ENCODE assay signal across 19 mouse cellular contexts in genomic region chr6:88641346-88641920, GRCm38 (mm10). TPM values are rescaled to one million over a fixed set of nuclear protein-coding genes. Genes with fewer than 3 reads are reported as not detected.
DNase-seq lines count a peak whose midpoint lies in the region; ATAC-seq lines count a peak whose summit lies in the region.
"Had no signal": no experiment of that assay in that cellular context is flagged by ENCODE, and none has a peak within 500 bp of the region (broad histone marks: within the 10 kb centered on the region; RNA-seq: fewer than 3 reads in every experiment).

No protein-coding gene starts in this region.

- no peaks in the 10 kb centered on the region for H3K36me3 ChIP-seq in intestine, embryonic 14.5 days (ENCODE audit: control insufficient read depth, insufficient read depth, low read length)
- H3K36me3 ChIP-seq: heart, embryonic 10.5 days; hindbrain, embryonic 15.5 days; limb, embryonic 12.5 days; liver, embryonic 13.5 days; lung, embryonic 15.5 days; midbrain, embryonic 12.5 days had no signal

- 67% methylated on average over 4 of the region's 4 CpGs for WGBS in intestine, embryonic 14.5 days

- H3K9me3 ChIP-seq in intestine, embryonic 14.5 days (ENCODE audit: control insufficient read depth, low read length) = peaks cover 7% of the 10 kb centered on the region; the same call in 1 of the 2 replicates
- H3K9me3 ChIP-seq: hindbrain, embryonic 15.5 days; lung, embryonic 15.5 days had no signal

- peaks cover 7% of the 10 kb centered on the region; the same call in 1 of the 2 replicates for H3K4me1 ChIP-seq in intestine, embryonic 14.5 days (replicated peaks; ENCODE audit: control insufficient read depth, insufficient read depth, low read length)
- H3K4me1 ChIP-seq: limb, embryonic 12.5 days had no signal

- H3K27ac ChIP-seq in intestine, embryonic 14.5 days (ENCODE audit: low read depth) = no peak overlapping the region
- H3K27ac ChIP-seq: heart, embryonic 10.5 days; kidney, postnatal 0 days; limb, embryonic 12.5 days; lung, embryonic 15.5 days; midbrain, embryonic 12.5 days had no signal

- no peaks in the 10 kb centered on the region for H3K27me3 ChIP-seq in intestine, embryonic 14.5 days (replicated peaks; ENCODE audit: control insufficient read depth, insufficient read depth, low read length)
- H3K27me3 ChIP-seq: hindbrain, embryonic 15.5 days; limb, embryonic 12.5 days; liver, embryonic 13.5 days; lung, embryonic 15.5 days; midbrain, embryonic 12.5 days had no signal

- intact Hi-C loops in heart, postnatal 36 days (cut with DNase I) = loop anchor here (2.0 kb wide), 2 partner anchors 75 to 185 kb away; no protein-coding TSS in a partner anchor

- peak; percentile 42 for DNase-seq in heart, adult 11 months
- DNase-seq in heart, postnatal 36 days = no peak
- peak; percentile 48 to 77 for DNase-seq in kidney, postnatal 25 days
- no peak for DNase-seq in kidney, adult 18-20 months
- peak; percentile 23 for DNase-seq in intestine, embryonic 14.5 days (ENCODE audit: low spot score)
- DNase-seq in lung, postnatal 25 days (ENCODE audit: low spot score) = peak; percentile 26
- no peak for DNase-seq in T-cell, adult 2 months (ENCODE audit: low spot score)
- DNase-seq: adrenal gland, postnatal 36 days; cerebellum, adult 18-20 months; liver, embryonic 13.5 days had no signal

- no peak overlapping the region for H3K4me3 ChIP-seq in intestine, embryonic 14.5 days (ENCODE audit: low read depth, low read length)
- H3K4me3 ChIP-seq: heart, embryonic 10.5 days; hindbrain, embryonic 15.5 days; limb, embryonic 12.5 days; liver, embryonic 13.5 days; lung, embryonic 15.5 days; midbrain, embryonic 12.5 days had no signal

- ATAC-seq in intestine, embryonic 14.5 days (replicated peaks; ENCODE audit: low FRiP score, low TSS enrichment, low read depth) = no peak
- ATAC-seq in monocyte, adult 5-6 weeks (replicated peaks; ENCODE audit: insufficient number of reproducible peaks, low FRiP score, low TSS enrichment, poor library complexity, severe bottlenecking) = no peak
- ATAC-seq: forebrain, embryonic 14.5 days had no signal

- H3K4me2 ChIP-seq in intestine, embryonic 14.5 days (ENCODE audit: low read length) = no peak overlapping the region
- H3K4me2 ChIP-seq: hindbrain, embryonic 15.5 days; limb, embryonic 12.5 days; lung, embryonic 15.5 days; midbrain, embryonic 12.5 days had no signal

- H3K9ac ChIP-seq in intestine, embryonic 14.5 days (ENCODE audit: low read length) = no peak overlapping the region
- H3K9ac ChIP-seq: hindbrain, embryonic 15.5 days; limb, embryonic 12.5 days; lung, embryonic 15.5 days; midbrain, embryonic 12.5 days had no signal

RNA-seq across cellular contexts. Expression of gene Kbtbd12, which starts 3.7 kb away (rescaled TPM):
- 10 to 100 TPM; 30.3 to 39.1 TPM for total RNA-seq in heart, postnatal 36 days (2021)
- 0.26 TPM in 1 of 2 replicates, not detected in the other for polyA plus RNA-seq in intestine, embryonic 14.5 days (2014; fragmentation: Nextera tagmentation; extraction: Ambion mirVana)
- total RNA-seq in monocyte, adult 5-6 weeks (2017) = not detected in 3 replicates
- total RNA-seq: neutrophil, adult 5-6 weeks had no signal
- polyA plus RNA-seq: kidney, postnatal 0 days; midbrain, embryonic 12.5 days had no signal

Comparison
In these comparisons a context has a peak if more than half of its experiments do, and no peak if none do; other contexts are left out.
1. DNase-seq: peak in heart, adult 11 months (single experiment), kidney, postnatal 25 days (2 of 2), intestine, embryonic 14.5 days (single experiment) and lung, postnatal 25 days (single experiment); none in heart, postnatal 36 days (0 of 2), kidney, adult 18-20 months (single experiment) and T-cell, adult 2 months (single experiment).
2. RNA of gene Kbtbd12, which starts 3.7 kb away (total RNA-seq): 30.3 to 39.1 TPM in heart, postnatal 36 days; not detected in monocyte, adult 5-6 weeks; every median in the first group is over 10 times any median in the second.